Mouse (Mus musculus) lung, embryonic 15.5 days (tissue): ENCODE results near the gene Rangap1. TPM values are rescaled to one million over a fixed set of nuclear protein-coding genes. Genes with fewer than 3 reads are reported as not detected.
"Not testable (repeated sequence)": the region's sequence is repeated elsewhere in the genome, so short reads cannot be mapped to it uniquely, and the experiment has no call there.

Experiments used
- ATAC-seq: fragments of 200-750 bp; cut with Nextera tagmentation; 2 replicates; pipeline ENCODE4 v1.8.0; 2017; ENCODE audit warnings: moderate number of reproducible peaks, borderline replicate concordance; ENCODE audit not compliant: low FRiP score, low TSS enrichment; ENCODE audit errors: extremely low read depth
- H3K27ac ChIP-seq: fragments of 300-500 bp; sonication (generic); 2 replicates; pipeline ENCODE4 v1.5.1; 2015; ENCODE audit warnings: moderate library complexity, mild to moderate bottlenecking, inconsistent platforms
- H3K27me3 ChIP-seq: fragments of 300-500 bp; sonication (generic); 2 replicates; pipeline ENCODE4 v1.6.1; 2015; ENCODE audit warnings: inconsistent platforms
- H3K36me3 ChIP-seq: fragments of 300-500 bp; sonication (generic); 2 replicates; pipeline ENCODE4 v1.6.1; 2015; ENCODE audit warnings: inconsistent platforms
- H3K4me1 ChIP-seq: fragments of 300-500 bp; sonication (generic); 2 replicates; pipeline ENCODE4 v1.6.1; 2015; ENCODE audit warnings: inconsistent platforms
- H3K4me2 ChIP-seq: fragments of 300-500 bp; sonication (generic); 2 replicates; pipeline ENCODE4 v1.6.1; 2015; ENCODE audit warnings: inconsistent platforms, mild to moderate bottlenecking, moderate library complexity
- H3K4me3 ChIP-seq: fragments of 300-500 bp; sonication (generic); 2 replicates; pipeline ENCODE4 v1.5.1; 2015; ENCODE audit warnings: mild to moderate bottlenecking, inconsistent platforms
- H3K9ac ChIP-seq: fragments of 300-500 bp; sonication (generic); 2 replicates; pipeline ENCODE4 v1.6.1; 2015; ENCODE audit warnings: inconsistent platforms
- H3K9me3 ChIP-seq: fragments of 300-500 bp; sonication (generic); 2 replicates; pipeline ENCODE4 v1.6.1; 2016; ENCODE audit warnings: inconsistent platforms
- WGBS: fragments of 180-500 bp; shearing (Covaris S2); methylation state at CpG from one replicate; pipeline ENCODE4 v1.1.7; 2015; 5-methylcytosine and 5-hydroxymethylcytosine counted together
- polyA plus RNA-seq: library from polyadenylated mRNA; unstranded; fragments of >200 nt; fragmentation: Nextera tagmentation; extraction: Ambion mirVana; gene quantifications from 2 replicates; pipeline ENCODE4 v1.2.1, GENCODE M21; 2015

The Rangap1 gene
- polyA plus RNA-seq, 1 experiment from 2014 or later = 111 TPM

DNA sequence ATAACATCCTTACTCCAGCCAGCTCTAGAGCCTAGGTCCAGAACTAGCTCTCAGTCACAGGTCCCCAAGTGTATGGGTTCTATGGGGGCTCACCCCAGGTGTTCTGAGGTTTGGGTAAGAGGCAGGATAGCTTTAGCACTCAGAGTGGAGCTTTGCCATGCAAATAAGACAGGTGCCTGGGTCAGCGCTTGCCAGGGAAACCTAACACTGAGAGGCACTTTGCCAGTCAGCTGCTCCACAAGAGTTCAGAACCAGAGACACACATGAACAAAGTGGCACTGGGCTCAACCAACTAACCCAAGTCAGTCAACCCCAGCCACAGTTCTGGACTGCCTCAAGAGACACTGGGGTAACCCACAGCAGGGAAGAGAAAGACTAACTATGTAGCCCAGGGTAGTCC is 35.6 kb downstream of the Rangap1 start:
- Histone ChIP-seq H3K4me3 (no peak overlapping the region), H3K9ac (no peak overlapping the region), H3K4me1 (no peaks in the 10 kb centered on the region), H3K27ac (no peak overlapping the region), H3K36me3 (peaks cover 91% of the 10 kb centered on the region), H3K9me3 (no peaks in the 10 kb centered on the region), H3K27me3 (no peaks in the 10 kb centered on the region), H3K4me2 (no peak overlapping the region)
- 91% methylated on average over 1 of the region's 1 CpGs for WGBS
- ATAC-seq = no peak

DNA sequence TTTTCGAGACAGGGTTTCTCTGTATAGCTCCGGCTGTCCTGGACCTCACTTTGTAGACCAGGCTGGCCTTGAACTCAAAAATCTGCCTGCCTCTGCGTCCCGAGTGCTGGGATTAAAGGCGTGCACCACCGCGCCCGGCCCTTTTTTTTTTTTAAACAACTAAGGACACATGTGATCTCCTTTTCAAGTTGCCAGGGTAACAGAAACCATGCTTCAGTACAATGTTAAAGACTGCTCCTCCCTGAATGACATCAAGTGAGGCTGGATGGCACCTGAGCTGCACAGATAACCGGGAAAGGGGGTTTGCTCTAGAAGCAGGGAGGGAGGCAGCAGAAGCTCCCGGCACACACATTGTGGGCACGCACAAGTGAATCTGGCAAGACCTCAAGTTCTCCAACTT is 36.3 kb downstream of the Rangap1 start:
- 92% methylated on average over 11 of the region's 11 CpGs for WGBS
- no peak for ATAC-seq
- H3K27me3 ChIP-seq = no peaks in the 10 kb centered on the region
- H3K4me3 ChIP-seq = no peak overlapping the region
- no peaks in the 10 kb centered on the region for H3K4me1 ChIP-seq
- peaks cover 96% of the 10 kb centered on the region for H3K36me3 ChIP-seq
- H3K4me2 ChIP-seq = no peak overlapping the region
- H3K9me3 ChIP-seq = no peaks in the 10 kb centered on the region
- H3K27ac ChIP-seq = no peak overlapping the region
- no peak overlapping the region for H3K9ac ChIP-seq

DNA sequence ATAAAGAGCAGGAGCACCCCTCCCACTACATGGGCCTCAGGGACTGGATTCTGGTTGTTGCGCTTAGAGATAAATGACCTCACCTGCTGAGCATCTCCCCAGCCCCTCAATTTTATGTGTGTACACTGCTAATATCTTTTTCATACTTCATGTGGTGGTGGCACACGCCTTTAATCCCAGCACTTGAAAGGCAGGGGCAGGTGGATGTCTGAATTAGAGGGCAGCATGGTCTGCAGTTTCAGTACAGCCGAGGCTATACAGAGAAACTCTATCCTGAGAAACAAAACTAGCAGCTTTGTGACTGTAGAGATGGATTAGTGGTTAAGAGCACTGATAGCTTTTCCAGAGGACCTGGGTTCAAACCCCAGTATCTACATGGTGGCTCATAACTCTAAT is 42.2 kb downstream of the Rangap1 start:
- ATAC-seq = no peak
- no peaks in the 10 kb centered on the region for H3K4me1 ChIP-seq
- H3K4me3 ChIP-seq = no peak overlapping the region
- H3K9ac ChIP-seq = no peak overlapping the region
- no peak overlapping the region for H3K27ac ChIP-seq
- no peak overlapping the region for H3K4me2 ChIP-seq
- 82% methylated on average over 3 of the region's 3 CpGs for WGBS
- H3K9me3 ChIP-seq = no peaks in the 10 kb centered on the region
- no peaks in the 10 kb centered on the region for H3K27me3 ChIP-seq
- peaks cover 48% of the 10 kb centered on the region for H3K36me3 ChIP-seq

DNA sequence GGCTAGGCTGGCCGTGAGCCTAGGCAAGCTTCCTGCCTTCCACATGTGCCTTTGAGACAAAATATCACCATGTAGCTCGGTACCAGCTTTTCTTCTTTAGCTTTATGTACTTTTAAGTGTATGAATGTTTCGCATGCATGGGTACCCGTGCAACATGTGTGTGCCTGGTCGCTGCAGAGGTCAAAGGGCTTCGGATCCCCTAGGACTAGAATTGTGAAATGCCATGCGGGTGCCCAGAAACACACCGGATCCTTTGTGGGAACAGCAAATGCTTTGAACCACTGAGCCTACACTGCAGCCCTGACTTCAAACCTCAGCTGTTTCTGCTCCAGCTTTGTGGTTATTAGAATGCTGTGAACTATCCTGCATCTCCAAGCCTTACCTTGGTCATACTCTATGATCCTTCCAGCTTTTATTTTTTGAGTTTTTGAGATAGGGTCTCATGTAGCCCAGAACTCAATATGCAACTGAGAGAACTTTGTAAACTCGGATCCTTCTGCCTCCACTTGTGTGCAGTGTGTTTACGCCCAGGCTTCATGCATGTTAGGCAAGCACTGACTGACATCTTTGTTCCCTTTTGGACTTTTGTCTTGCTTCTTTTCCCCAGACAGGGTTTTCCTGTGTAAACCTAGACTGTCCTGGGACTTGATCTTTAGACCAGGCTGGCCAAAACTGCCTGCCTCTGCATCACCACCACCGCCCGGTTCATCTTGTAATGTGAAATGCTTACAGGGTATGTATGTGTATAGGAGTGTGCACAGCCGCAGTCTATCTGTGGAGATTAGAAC is 42.8 kb downstream of the Rangap1 start:
- no peak overlapping the region for H3K27ac ChIP-seq
- no peak for ATAC-seq
- no peaks in the 10 kb centered on the region for H3K9me3 ChIP-seq
- H3K4me2 ChIP-seq = no peak overlapping the region
- WGBS = 85% methylated on average over 13 of the region's 13 CpGs
- no peaks in the 10 kb centered on the region for H3K27me3 ChIP-seq
- H3K9ac ChIP-seq = no peak overlapping the region
- peaks cover 42% of the 10 kb centered on the region for H3K36me3 ChIP-seq
- 0 out of 2 replicates have a peak, but pooled peaks cover under 1% of the 10 kb centered on the region for H3K4me1 ChIP-seq
- no peak overlapping the region for H3K4me3 ChIP-seq

DNA sequence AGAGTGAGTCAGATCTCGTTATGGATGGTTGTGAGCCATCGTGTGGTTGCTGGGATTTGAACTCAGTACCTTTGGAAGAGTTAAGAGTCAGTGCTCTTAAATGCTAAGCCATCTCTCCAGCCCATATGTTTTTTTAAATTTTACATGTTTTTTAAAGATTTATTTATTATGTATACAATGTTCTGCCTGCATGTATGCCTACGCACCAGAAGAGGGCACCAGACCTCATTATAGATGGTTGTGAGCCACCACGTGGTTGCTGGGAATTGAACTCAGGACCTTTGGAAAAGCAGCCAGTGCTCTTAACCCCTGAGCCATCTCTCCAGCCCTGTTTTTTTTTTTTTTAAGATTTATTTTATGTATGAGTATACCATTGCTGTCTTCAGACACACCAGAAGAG is 44.0 kb downstream of the Rangap1 start:
- not testable (repeated sequence) for ATAC-seq
- 75% methylated on average over 4 of the region's 4 CpGs for WGBS

DNA sequence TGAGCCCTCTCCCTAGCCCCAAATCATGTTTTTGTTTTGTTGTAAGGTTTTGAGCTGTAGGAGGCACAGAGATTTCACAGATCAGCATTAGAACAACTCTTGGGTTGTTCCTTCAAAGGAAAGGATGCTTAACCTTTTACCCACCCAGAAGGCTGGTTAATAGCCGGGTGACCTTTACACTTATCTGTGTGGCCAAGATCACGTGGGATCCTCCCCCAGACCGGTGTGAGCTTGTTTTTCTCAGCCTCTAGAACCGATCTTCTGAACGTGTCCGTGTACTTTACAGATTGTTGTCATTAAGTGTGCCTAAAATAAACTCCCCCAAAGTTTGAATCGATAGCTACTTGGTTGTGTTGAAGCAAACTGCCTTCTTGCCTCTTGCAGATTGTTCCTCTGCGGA is 44.7 kb downstream of the Rangap1 start:
- Histone ChIP-seq H3K36me3 (peaks cover 26% of the 10 kb centered on the region), H3K4me3 (no peak overlapping the region), H3K9ac (no peak overlapping the region), H3K9me3 (no peaks in the 10 kb centered on the region), H3K27me3 (peaks cover 5% of the 10 kb centered on the region), H3K4me1 (0 out of 2 replicates have a peak, but pooled peaks cover 4% of the 10 kb centered on the region), H3K27ac (no peak overlapping the region), H3K4me2 (no peak overlapping the region)
- no peak for ATAC-seq
- WGBS = 58% methylated on average over 8 of the region's 8 CpGs

More for the DNA sequence above, 44.0 kb downstream of the Rangap1 start:
- not testable (repeated sequence) for H3K4me1 ChIP-seq, H3K4me2 ChIP-seq, H3K27ac ChIP-seq, H3K4me3 ChIP-seq, H3K9me3 ChIP-seq, H3K27me3 ChIP-seq, H3K9ac ChIP-seq
- H3K36me3 ChIP-seq = peaks cover 34% of the 10 kb centered on the region

DNA sequence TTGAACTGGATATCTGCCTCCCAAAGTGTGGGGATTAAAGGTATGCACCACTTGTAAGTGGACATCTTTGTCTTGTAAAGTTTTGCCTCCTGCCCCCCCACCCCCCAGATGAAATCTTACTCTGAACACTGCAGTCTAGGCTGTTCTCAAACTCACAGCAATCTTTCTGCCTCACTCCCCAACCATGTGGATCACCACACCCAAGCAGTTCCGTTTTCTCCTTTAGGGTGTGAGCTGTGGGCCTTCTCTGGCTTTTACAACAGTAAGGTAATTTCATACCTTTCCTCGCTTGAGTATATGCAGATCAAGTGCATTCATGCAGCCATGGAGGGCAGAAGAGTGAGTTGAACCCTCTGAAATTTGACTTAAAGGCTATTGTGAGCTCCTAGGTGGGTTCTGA is 45.2 kb downstream of the Rangap1 start:
- H3K9ac ChIP-seq = no peak overlapping the region
- H3K4me2 ChIP-seq = no peak overlapping the region
- ATAC-seq = no peak
- WGBS = 55% methylated on average over 2 of the region's 2 CpGs
- H3K36me3 ChIP-seq = peaks cover 22% of the 10 kb centered on the region
- H3K27ac ChIP-seq = no peak overlapping the region
- no peak overlapping the region for H3K4me3 ChIP-seq
- no peaks in the 10 kb centered on the region for H3K9me3 ChIP-seq
- H3K4me1 ChIP-seq = 0 out of 2 replicates have a peak, but pooled peaks cover 4% of the 10 kb centered on the region
- H3K27me3 ChIP-seq = peaks cover 10% of the 10 kb centered on the region

DNA sequence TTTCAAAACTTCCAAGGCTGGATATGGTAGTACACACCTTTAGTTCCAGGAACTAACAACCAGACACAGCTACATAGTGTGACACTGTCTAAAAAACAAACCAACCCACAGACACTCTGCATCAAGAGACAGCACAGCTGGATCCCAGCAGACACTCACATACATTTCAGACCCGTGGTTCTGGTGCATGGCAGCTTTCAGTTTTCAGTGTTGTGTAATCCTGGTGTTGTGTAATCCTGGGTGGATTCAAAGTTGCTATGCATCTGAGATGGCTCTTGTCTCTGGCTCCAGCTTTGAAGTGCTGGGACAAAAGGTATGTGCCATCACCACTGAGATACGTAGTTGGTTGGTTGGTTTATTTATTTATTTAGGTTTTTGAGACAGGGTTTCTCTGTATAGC is 46.8 kb downstream of the Rangap1 start:
- Histone ChIP-seq H3K9ac (no peak overlapping the region), H3K4me1 (peaks cover 15% of the 10 kb centered on the region), H3K27ac (no peak overlapping the region), H3K4me2 (no peak overlapping the region), H3K27me3 (peaks cover 26% of the 10 kb centered on the region), H3K36me3 (peaks cover 5% of the 10 kb centered on the region), H3K9me3 (no peaks in the 10 kb centered on the region), H3K4me3 (no peak overlapping the region)
- 42% methylated on average over 2 of the region's 2 CpGs for WGBS
- no peak for ATAC-seq

DNA sequence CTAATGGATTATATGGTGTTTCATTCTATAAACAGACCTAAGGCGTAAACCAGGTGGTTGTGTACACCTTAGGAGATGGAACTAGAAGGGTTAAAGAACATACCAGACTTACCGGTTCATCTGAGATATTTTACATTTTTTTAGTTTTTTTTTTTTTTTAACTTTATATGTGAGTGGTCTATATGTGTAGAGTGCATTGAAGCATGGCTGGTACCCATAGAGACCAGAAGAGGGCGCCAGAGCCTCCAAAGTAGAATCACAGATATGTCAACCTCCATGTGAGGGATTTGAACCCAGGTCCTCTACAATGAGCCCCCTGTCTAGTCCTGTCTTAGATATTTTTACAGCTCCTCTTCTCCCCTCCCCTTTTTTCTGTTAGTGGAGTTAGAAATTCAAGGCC is 47.5 kb downstream of the Rangap1 start:
- Histone ChIP-seq H3K9ac (no peak overlapping the region), H3K27me3 (peaks cover 33% of the 10 kb centered on the region), H3K4me1 (peaks cover 20% of the 10 kb centered on the region), H3K4me2 (no peak overlapping the region), H3K36me3 (no peaks in the 10 kb centered on the region), H3K4me3 (no peak overlapping the region), H3K9me3 (no peaks in the 10 kb centered on the region), H3K27ac (no peak overlapping the region)
- WGBS = 36% methylated on average over 3 of the region's 3 CpGs
- no peak for ATAC-seq

DNA sequence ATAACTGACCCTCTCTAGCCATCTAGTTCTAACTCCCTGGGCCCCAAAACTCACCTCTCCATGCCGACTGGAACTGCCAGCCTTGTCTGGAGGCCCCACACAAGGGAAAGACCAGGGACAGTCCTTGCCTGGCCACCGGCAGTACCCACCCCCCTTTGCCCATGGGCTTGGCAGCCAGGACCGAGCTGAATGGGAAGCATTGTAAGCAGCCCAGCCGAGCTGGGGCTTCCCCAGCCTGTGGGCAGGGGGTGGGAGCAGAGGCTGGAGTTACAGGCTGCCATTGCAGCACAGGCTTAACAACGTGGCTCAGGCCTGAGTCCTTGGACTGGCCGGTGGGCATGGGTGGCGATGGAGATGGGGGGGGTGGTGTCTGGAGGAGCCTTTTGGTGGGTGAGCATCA is 48.2 kb downstream of the Rangap1 start, which contains the start of gene Chadl:
TSS of gene Chadl (minus strand) at position 113 of the 400 bp plus-strand sequence.
- H3K27me3 ChIP-seq = peaks cover 40% of the 10 kb centered on the region
- peaks cover 20% of the 10 kb centered on the region for H3K4me1 ChIP-seq
- no peaks in the 10 kb centered on the region for H3K9me3 ChIP-seq
- H3K4me3 ChIP-seq = no peak within 1 kb of the TSS
- H3K27ac ChIP-seq = no peak within 1 kb of the TSS
- H3K9ac ChIP-seq = no peak within 1 kb of the TSS
- H3K36me3 ChIP-seq = no peaks in the 10 kb centered on the region
- H3K4me2 ChIP-seq = no peak within 1 kb of the TSS
- ATAC-seq = no peak
- WGBS = 57% methylated on average over 7 of the region's 7 CpGs

DNA sequence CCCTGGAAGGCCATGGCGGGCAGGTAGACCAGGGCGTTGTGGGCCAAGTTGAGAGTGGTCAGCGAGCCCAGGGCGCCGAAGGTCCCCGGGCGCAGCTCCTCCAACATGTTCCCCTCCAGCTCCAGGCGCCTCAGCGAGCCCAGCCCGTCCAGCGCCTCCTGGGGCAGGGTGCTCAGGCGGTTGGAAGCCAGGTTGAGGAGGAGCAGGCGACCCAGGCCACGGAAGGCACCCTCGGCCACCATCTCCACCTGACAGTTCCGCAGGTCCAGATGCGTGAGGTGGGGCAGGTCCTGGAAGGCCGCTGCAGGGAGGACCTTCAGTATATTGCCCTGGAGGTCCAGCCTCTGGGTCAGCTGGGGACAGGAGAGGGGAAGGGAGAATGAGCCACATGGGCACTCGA is 50.4 kb downstream of the Rangap1 start:
- ATAC-seq = no peak
- no peaks in the 10 kb centered on the region for H3K36me3 ChIP-seq
- no peak overlapping the region for H3K27ac ChIP-seq
- peak overlapping the region; percentile 91 for H3K4me2 ChIP-seq
- H3K27me3 ChIP-seq = peaks cover 48% of the 10 kb centered on the region
- peak overlapping the region; percentile 42 for H3K9ac ChIP-seq
- H3K4me3 ChIP-seq = peak overlapping the region; percentile 51
- peaks cover 20% of the 10 kb centered on the region for H3K4me1 ChIP-seq
- 24% methylated on average over 19 of the region's 19 CpGs for WGBS
- no peaks in the 10 kb centered on the region for H3K9me3 ChIP-seq

DNA sequence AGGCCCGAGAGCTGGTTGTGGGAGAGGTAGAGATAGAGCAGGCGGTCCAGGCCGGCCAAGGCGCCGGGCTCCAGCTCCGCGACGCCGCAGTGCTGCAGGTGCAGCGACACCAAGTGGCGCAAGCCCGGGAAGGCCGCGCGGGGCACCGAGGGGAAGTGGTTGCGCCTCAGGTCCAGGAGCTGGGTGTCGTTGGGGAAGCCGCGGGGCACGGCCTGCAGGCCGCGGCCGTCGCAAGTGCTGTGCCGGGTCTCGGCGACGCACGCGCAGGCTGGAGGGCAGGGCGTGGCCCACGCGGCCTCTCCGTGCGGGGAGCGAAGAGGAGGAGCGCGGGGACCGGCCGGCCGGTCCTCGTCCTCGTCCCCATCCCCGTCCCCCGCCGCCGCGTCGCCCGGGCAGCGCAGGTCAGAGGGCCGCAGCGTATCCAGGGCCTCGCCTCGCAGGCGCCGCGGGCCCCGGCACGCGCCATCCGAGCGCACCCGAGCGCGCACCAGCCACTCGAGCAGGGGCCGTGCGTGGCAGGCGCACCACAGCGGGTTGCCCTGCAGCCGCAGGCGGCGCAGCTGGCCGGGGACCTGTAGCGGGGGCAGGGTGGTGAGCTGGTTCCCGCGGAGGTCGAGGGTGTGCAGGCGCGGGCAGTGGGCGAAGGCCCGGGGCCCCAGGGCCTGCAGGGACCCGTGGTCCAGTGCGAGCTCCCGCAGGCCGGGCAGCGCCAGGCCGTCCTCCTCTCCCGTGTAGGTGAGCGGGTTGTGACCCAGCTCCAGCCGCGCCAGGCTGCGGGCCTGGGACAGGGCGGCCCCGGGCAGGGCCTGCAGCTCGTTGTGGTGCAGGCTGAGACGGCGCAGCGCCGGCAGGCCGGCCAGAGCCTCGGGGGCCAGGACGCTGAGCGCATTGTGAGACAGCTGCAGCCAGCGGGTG is 51.1 kb downstream of the Rangap1 start:
- peak overlapping the region; percentile 91 for H3K4me2 ChIP-seq
- H3K27me3 ChIP-seq = peaks cover 48% of the 10 kb centered on the region
- peak; percentile 72 for ATAC-seq
- no peaks in the 10 kb centered on the region for H3K36me3 ChIP-seq
- H3K4me1 ChIP-seq = peaks cover 20% of the 10 kb centered on the region
- WGBS = under 1% methylated on average over 102 of the region's 107 CpGs
- no peaks in the 10 kb centered on the region for H3K9me3 ChIP-seq
- H3K9ac ChIP-seq = peak overlapping the region; percentile 42
- peak overlapping the region; percentile 51 for H3K4me3 ChIP-seq
- H3K27ac ChIP-seq = peak overlapping the region; percentile 35; the same call in 1 of the 2 replicates
